Mouse (Mus musculus) small intestine, adult 2 months (tissue): ENCODE measurements around the gene Ifnlr1.

Source experiments
- CTCF ChIP-seq: fragments of 200-500 bp; IDR thresholded peaks from 2 replicates; pipeline ENCODE4 v1.5.1; 2012; ENCODE audit warnings: low read depth, mild to moderate bottlenecking, control low read depth, inconsistent platforms, low read length, moderate library complexity, mixed read lengths; ENCODE audit not compliant: insufficient replicate concordance, insufficient read length; ENCODE audit errors: extremely low read depth
- POLR2A ChIP-seq: fragments of 200-500 bp; IDR thresholded peaks from 2 replicates; pipeline ENCODE4 v1.6.1; 2012; ENCODE audit warnings: low read depth, mild to moderate bottlenecking, control low read depth, inconsistent platforms, low read length, moderate library complexity

- TF ChIP-seq CTCF (no peak), POLR2A (no peak)
Observed at GRCm38 (mm10) chr4:135714776-135715175, 28.7 kb downstream of the Ifnlr1 start.
